ENCODE assay signal across 13 mouse cellular contexts in the genomic region with DNA sequence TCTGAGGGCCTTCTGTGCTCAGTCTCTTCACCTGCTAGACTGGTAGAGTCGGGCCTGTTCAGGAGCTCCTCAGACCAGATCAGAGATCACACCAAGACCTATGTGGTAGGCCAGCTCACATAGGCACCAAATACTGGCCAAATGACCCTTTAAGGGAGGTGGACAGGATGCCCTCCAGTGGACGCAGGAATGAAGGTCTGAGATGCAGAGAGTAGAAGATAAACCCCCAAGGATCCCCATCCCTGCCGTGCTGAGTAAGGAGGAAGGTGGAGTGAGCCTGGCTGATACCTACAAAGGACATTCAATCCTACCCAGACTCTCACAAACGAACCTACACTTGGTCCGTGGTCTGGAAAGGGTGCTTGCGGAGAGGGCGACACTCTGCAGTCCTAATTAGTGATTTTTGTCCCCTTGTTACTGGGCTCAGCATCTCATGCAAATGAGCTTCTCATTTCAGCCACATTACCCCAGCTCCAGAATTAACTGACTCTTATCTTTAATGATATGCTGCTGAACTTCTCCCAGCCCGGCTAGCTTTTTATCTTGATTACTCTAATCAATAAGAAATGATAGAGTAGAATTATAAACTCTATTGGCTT. TPM values are rescaled to one million over a fixed set of nuclear protein-coding genes. Genes with fewer than 3 reads are reported as not detected.
DNase-seq lines count a peak whose midpoint lies in the region; ATAC-seq and TF ChIP-seq lines count a peak whose summit lies in the region.
"Had no signal": no experiment of that assay in that cellular context is flagged by ENCODE, and none has a peak within 500 bp of the region (broad histone marks: within the 10 kb centered on the region; RNA-seq: fewer than 3 reads in every experiment).

No protein-coding gene starts in this region.

- H3K4me3 ChIP-seq in heart, embryonic 16.5 days (ENCODE audit: low read length): peak overlapping the region; percentile 43; the same call in 1 of the 2 replicates
- peak overlapping the region; percentile 48; the same call in 1 of the 2 replicates for H3K4me3 ChIP-seq in thymus, adult 2 months (ENCODE audit: control insufficient read depth, insufficient read depth, low read length)
- no peak overlapping the region for H3K4me3 ChIP-seq in limb, embryonic 10.5 days
- H3K4me3 ChIP-seq in stomach, postnatal 0 days (ENCODE audit: low read depth, low read length): peak overlapping the region; percentile 44; the same call in 1 of the 2 replicates
- H3K4me3 ChIP-seq: hindbrain, embryonic 15.5 days had no signal

- no peak for TF ChIP-seq CTCF in thymus, adult 2 months (IDR thresholded peaks at IDR 0.05; ENCODE audit: borderline replicate concordance, control insufficient read depth, extremely low read depth, insufficient read depth, low read length, poor library complexity)
- peak; percentile 30 for TF ChIP-seq CTCF in stomach, postnatal 0 days (IDR thresholded peaks at IDR 0.05; ENCODE audit: low read depth)

- no peak for TF ChIP-seq EP300 in stomach, postnatal 0 days (optimal IDR thresholded peaks at IDR 0.05)

- no peaks in the 10 kb centered on the region for H3K9me3 ChIP-seq in heart, embryonic 16.5 days (replicated peaks; ENCODE audit: control insufficient read depth, low read length)
- no peaks in the 10 kb centered on the region for H3K9me3 ChIP-seq in limb, embryonic 10.5 days (replicated peaks)
- no peaks in the 10 kb centered on the region for H3K9me3 ChIP-seq in stomach, postnatal 0 days (ENCODE audit: control insufficient read depth, low read length)
- H3K9me3 ChIP-seq: hindbrain, embryonic 15.5 days; neural tube, embryonic 13.5 days had no signal

- no peak for TF ChIP-seq POLR2A in thymus, adult 2 months (IDR thresholded peaks at IDR 0.05; ENCODE audit: control insufficient read depth, extremely low read depth, insufficient read depth, low read length, poor library complexity)

- peak overlapping the region; percentile 59; the same call in 1 of the 2 replicates for H3K4me2 ChIP-seq in heart, embryonic 16.5 days (ENCODE audit: low read depth, low read length)
- 0 out of 2 replicates have a peak overlapping the region, but pooled peaks have one; percentile 66 for H3K4me2 ChIP-seq in stomach, postnatal 0 days (replicated peaks; ENCODE audit: low read depth)

- DNase-seq in heart, postnatal 25 days (ENCODE audit: low spot score): no peak
- no peak for DNase-seq in thymus, adult 2 months
- DNase-seq in thymus, postnatal 10 days (ENCODE audit: low spot score in 2 of 2): no peak
- DNase-seq in limb, embryonic 10.5 days (ENCODE audit: low spot score): peak; percentile 49
- no peak for DNase-seq in stomach, postnatal 0 days (ENCODE audit: low spot score)
- DNase-seq in left cerebral cortex, postnatal 14 days (ENCODE audit: low spot score in 2 of 2): no peak
- DNase-seq in urinary bladder, postnatal 10 days (ENCODE audit: low spot score): no peak

- H3K36me3 ChIP-seq in heart, embryonic 16.5 days (ENCODE audit: control insufficient read depth, insufficient read depth): no peaks in the 10 kb centered on the region
- H3K36me3 ChIP-seq in thymus, adult 2 months (ENCODE audit: control insufficient read depth, insufficient read depth, low read length): no peaks in the 10 kb centered on the region
- H3K36me3 ChIP-seq in limb, embryonic 10.5 days: no peaks in the 10 kb centered on the region
- no peaks in the 10 kb centered on the region for H3K36me3 ChIP-seq in stomach, postnatal 0 days (ENCODE audit: control insufficient read depth, insufficient read depth, low read length)
- H3K36me3 ChIP-seq: hindbrain, embryonic 15.5 days; neural tube, embryonic 13.5 days had no signal

- peaks cover 24% of the 10 kb centered on the region for H3K4me1 ChIP-seq in heart, embryonic 16.5 days (ENCODE audit: control insufficient read depth, insufficient read depth, low read length)
- peaks cover 27% of the 10 kb centered on the region for H3K4me1 ChIP-seq in thymus, adult 2 months (replicated peaks; ENCODE audit: control insufficient read depth, insufficient read depth, low read length)
- peaks cover 30% of the 10 kb centered on the region for H3K4me1 ChIP-seq in limb, embryonic 10.5 days
- H3K4me1 ChIP-seq in stomach, postnatal 0 days (replicated peaks; ENCODE audit: control insufficient read depth, insufficient read depth): 0 out of 2 replicates have a peak, but pooled peaks cover 5% of the 10 kb centered on the region

- peaks cover 73% of the 10 kb centered on the region for H3K27me3 ChIP-seq in heart, embryonic 16.5 days (ENCODE audit: control insufficient read depth, insufficient read depth, low read length)
- peaks cover 42% of the 10 kb centered on the region for H3K27me3 ChIP-seq in thymus, adult 2 months (ENCODE audit: control insufficient read depth, insufficient read depth, low read length)
- H3K27me3 ChIP-seq in limb, embryonic 10.5 days (ENCODE audit: low read depth, poor library complexity, severe bottlenecking): peaks cover 98% of the 10 kb centered on the region
- H3K27me3 ChIP-seq in stomach, postnatal 0 days (ENCODE audit: control insufficient read depth, insufficient read depth, low read length): peaks cover 15% of the 10 kb centered on the region; the same call in 1 of the 2 replicates

- H3K27ac ChIP-seq in heart, embryonic 16.5 days (ENCODE audit: low read length): no peak overlapping the region
- no peak overlapping the region for H3K27ac ChIP-seq in thymus, adult 2 months (ENCODE audit: control insufficient read depth, insufficient read depth, low read length)
- H3K27ac ChIP-seq in limb, embryonic 10.5 days: no peak overlapping the region
- H3K27ac ChIP-seq in stomach, postnatal 0 days (replicated peaks): no peak overlapping the region
- H3K27ac ChIP-seq: hindbrain, embryonic 15.5 days; neural tube, embryonic 13.5 days had no signal

- intact Hi-C loops in heart, postnatal 25 days (cut with DNase I): loop anchor here (10.0 kb wide), 1 partner anchor 649 kb away; no protein-coding TSS in a partner anchor
- intact Hi-C loops in left cerebral cortex, postnatal 14 days (cut with DNase I): no loop called here

- no peak for ATAC-seq in heart, embryonic 16.5 days (replicated peaks; ENCODE audit: extremely low read depth, insufficient read depth, low FRiP score)
- no peak for ATAC-seq in stomach, postnatal 0 days (ENCODE audit: low FRiP score, low TSS enrichment)

- H3K9ac ChIP-seq in heart, embryonic 16.5 days (ENCODE audit: low read length): no peak overlapping the region
- H3K9ac ChIP-seq in stomach, postnatal 0 days (ENCODE audit: low read length): no peak overlapping the region
- H3K9ac ChIP-seq: hindbrain, embryonic 15.5 days; neural tube, embryonic 13.5 days had no signal

- 2% methylated on average over 8 of the region's 8 CpGs for WGBS in heart, embryonic 16.5 days
- 14% methylated on average over 8 of the region's 8 CpGs for WGBS in thymus, adult 2 months
- WGBS in limb, embryonic 10.5 days: 2% methylated on average over 8 of the region's 8 CpGs
- WGBS in stomach, postnatal 0 days: 6% methylated on average over 8 of the region's 8 CpGs

RNA-seq across cellular contexts. Expression of gene Ostm1, which starts 50.6 kb away (rescaled TPM):
- polyA plus RNA-seq in heart, embryonic 16.5 days (2015; fragmentation: Nextera tagmentation; extraction: Ambion mirVana): 17.6 and 24.0 TPM in 2 replicates
- 10 to 100 TPM; 16.0 to 16.6 TPM for total RNA-seq in heart, postnatal 25 days (2021)
- 63.0 and 69.4 TPM in 2 replicates for polyA plus RNA-seq in thymus, adult 2 months (2012; rRNA removed)
- polyA plus RNA-seq in limb, embryonic 10.5 days (2016; fragmentation: Nextera tagmentation; extraction: Ambion mirVana): 8.4 and 8.9 TPM in 2 replicates
- 13.0 and 13.5 TPM in 2 replicates for polyA plus RNA-seq in stomach, postnatal 0 days (2015; fragmentation: Nextera tagmentation; extraction: Ambion mirVana)
- 10 to 100 TPM; 46.8 to 48.8 TPM for total RNA-seq in left cerebral cortex, postnatal 14 days (2021)

RNA-seq across cellular contexts. Expression of gene Nr2e1, which starts 50.8 kb away (rescaled TPM):
- not detected in 2 replicates for polyA plus RNA-seq in heart, embryonic 16.5 days (2015; fragmentation: Nextera tagmentation; extraction: Ambion mirVana)
- not detected for total RNA-seq in heart, postnatal 25 days (2021)
- not detected in 2 replicates for polyA plus RNA-seq in thymus, adult 2 months (2012; rRNA removed)
- not detected in 2 replicates for polyA plus RNA-seq in limb, embryonic 10.5 days (2016; fragmentation: Nextera tagmentation; extraction: Ambion mirVana)
- polyA plus RNA-seq in stomach, postnatal 0 days (2015; fragmentation: Nextera tagmentation; extraction: Ambion mirVana): 0.04 TPM in 1 of 2 replicates, not detected in the other
- total RNA-seq in left cerebral cortex, postnatal 14 days (2021): 10 to 100 TPM; 11.0 to 13.8 TPM
- polyA plus RNA-seq: CD4-positive, CD25-positive, alpha-beta regulatory T cell, adult 4 months; lung, embryonic 16.5 days; neural tube, embryonic 13.5 days; thymus, postnatal 0 days had no signal
